Mouse (Mus musculus) forebrain, embryonic 16.5 days (tissue): ENCODE data around the gene Rbfox1. TPM values are rescaled to one million over a fixed set of nuclear protein-coding genes. Genes with fewer than 3 reads are reported as not detected.
A peak's percentile ranks its signal among the peaks of the same experiment; 100 is the strongest.

ENCODE experiments used
- ATAC-seq: fragments of 200-750 bp; cut with Nextera tagmentation; 2 replicates; pipeline ENCODE4 v1.8.0; 2017; ENCODE audit warnings: mild to moderate bottlenecking, moderate library complexity
- H3K27ac ChIP-seq: fragments of 300-500 bp; sonication (generic); 2 replicates; pipeline ENCODE4 v1.5.1; 2014; ENCODE audit warnings: low read length, control low read depth
- H3K27me3 ChIP-seq: fragments of 300-500 bp; sonication (generic); replicated peaks from 2 replicates; pipeline ENCODE4 v1.6.1; 2014; ENCODE audit warnings: low read length; ENCODE audit not compliant: control insufficient read depth, insufficient read depth
- H3K36me3 ChIP-seq: fragments of 300-500 bp; sonication (generic); 2 replicates; pipeline ENCODE4 v1.6.1; 2014; ENCODE audit not compliant: control insufficient read depth, insufficient read depth
- H3K4me1 ChIP-seq: fragments of 300-500 bp; sonication (generic); replicated peaks from 2 replicates; pipeline ENCODE4 v1.6.1; 2014; ENCODE audit warnings: low read length; ENCODE audit not compliant: control insufficient read depth, insufficient read depth
- H3K4me2 ChIP-seq: fragments of 300-500 bp; sonication (generic); 2 replicates; pipeline ENCODE4 v1.6.1; 2014; ENCODE audit warnings: mild to moderate bottlenecking, low read length, control low read depth
- H3K4me3 ChIP-seq: fragments of 300-500 bp; sonication (generic); replicated peaks from 2 replicates; pipeline ENCODE4 v1.5.1; 2014; ENCODE audit warnings: mild to moderate bottlenecking, low read length, control low read depth
- H3K9ac ChIP-seq: fragments of 300-500 bp; sonication (generic); replicated peaks from 2 replicates; pipeline ENCODE4 v1.6.1; 2014; ENCODE audit warnings: low read depth, low read length, control low read depth
- H3K9me3 ChIP-seq: fragments of 300-500 bp; sonication (generic); 2 replicates; pipeline ENCODE4 v1.6.1; 2016; ENCODE audit warnings: low read length; ENCODE audit not compliant: control insufficient read depth
- WGBS: fragments of 180-500 bp; shearing (Covaris S2); extraction: QIAGEN DNeasy Blood & Tissue Kit; methylation state at CpG from one replicate; pipeline ENCODE4 v1.1.7; 2014; 5-methylcytosine and 5-hydroxymethylcytosine counted together
- polyA plus RNA-seq: library from polyadenylated mRNA; unstranded; fragments of >200 nt; fragmentation: Nextera tagmentation; extraction: Ambion mirVana; gene quantifications from 2 replicates; pipeline ENCODE4 v1.2.1, GENCODE M21; 2015

Gene Rbfox1
- polyA plus RNA-seq, 1 experiment from 2014 or later, result 210 TPM

DNA sequence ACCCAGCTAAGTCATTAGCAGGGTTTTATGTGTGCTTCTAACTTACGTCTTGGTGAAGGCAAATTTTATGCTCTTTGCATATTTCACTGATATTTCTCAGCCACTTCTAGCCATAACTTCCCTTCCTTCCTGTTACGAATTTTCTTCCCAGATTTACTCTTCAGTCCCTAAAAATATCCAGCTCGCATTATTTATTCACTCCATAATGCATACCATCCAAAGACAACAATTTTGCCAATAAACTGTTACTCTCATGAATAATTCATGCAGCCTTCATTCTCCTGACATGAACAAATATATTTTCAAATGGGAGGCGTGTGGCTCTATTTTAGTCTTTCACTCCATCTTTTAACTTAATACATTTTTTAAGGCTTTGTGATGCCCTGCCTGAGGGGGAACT lies 1029.4 kb downstream of the Rbfox1 start:
- WGBS, result 28% methylated on average over 4 of the region's 4 CpGs
- no peak overlapping the region for H3K4me2 ChIP-seq
- H3K9ac ChIP-seq, result no peak overlapping the region
- no peak overlapping the region for H3K27ac ChIP-seq
- H3K27me3 ChIP-seq, result no peaks in the 10 kb centered on the region
- no peaks in the 10 kb centered on the region for H3K9me3 ChIP-seq
- H3K4me3 ChIP-seq, result no peak overlapping the region
- H3K36me3 ChIP-seq, result no peaks in the 10 kb centered on the region
- peaks cover 13% of the 10 kb centered on the region; the same call in 1 of the 2 replicates for H3K4me1 ChIP-seq
- ATAC-seq, result 0 out of 2 replicates have a peak, but pooled peaks have one; percentile 52

DNA sequence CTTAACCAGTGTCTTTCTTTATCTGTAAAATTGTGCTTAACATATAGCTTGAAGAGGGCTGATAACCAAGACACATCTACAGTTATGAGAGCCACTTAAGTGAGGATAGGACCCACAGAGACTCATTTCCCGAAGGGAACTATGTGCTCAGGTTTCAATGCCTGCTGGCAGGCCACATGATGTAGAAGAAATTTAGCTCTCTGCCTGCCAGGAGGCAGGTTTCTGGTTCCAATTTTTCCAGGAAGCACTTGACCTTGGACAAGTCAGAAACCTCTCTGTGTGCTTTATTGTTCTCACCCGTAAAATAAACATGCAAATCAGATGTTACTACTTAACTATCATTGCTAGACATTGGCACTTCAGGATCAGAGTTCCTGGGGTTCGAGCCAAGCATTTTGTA lies 1033.5 kb downstream of the Rbfox1 start:
- Histone ChIP-seq H3K4me1 (peaks cover 13% of the 10 kb centered on the region; the same call in 1 of the 2 replicates), H3K9me3 (no peaks in the 10 kb centered on the region), H3K9ac (no peak overlapping the region), H3K27me3 (no peaks in the 10 kb centered on the region), H3K4me2 (no peak overlapping the region), H3K4me3 (no peak overlapping the region), H3K36me3 (no peaks in the 10 kb centered on the region), H3K27ac (no peak overlapping the region)
- WGBS, result 51% methylated on average over 3 of the region's 3 CpGs
- no peak for ATAC-seq

DNA sequence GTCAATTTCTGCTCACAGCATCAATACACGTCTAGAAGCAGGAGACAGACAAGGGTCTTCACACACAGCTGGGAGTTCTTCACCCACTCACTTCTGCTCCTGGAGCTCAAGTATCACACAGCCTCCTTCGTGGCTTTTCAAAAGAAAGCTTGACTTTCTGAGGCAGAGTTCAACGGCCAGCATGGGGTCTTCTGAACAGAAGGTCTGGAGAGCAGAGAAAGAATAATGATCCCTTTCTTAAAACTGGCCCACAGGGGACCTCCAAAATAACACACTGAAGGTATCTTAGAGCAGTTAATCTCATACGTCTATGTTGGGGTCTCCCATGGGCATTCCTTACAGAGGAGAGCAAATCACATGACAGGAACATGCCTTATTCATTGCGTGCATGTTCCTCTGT lies 1034.5 kb downstream of the Rbfox1 start:
- Histone ChIP-seq H3K4me2 (no peak overlapping the region), H3K9me3 (no peaks in the 10 kb centered on the region), H3K4me1 (peaks cover 7% of the 10 kb centered on the region; the same call in 1 of the 2 replicates), H3K27me3 (no peaks in the 10 kb centered on the region), H3K4me3 (no peak overlapping the region), H3K9ac (no peak overlapping the region), H3K36me3 (no peaks in the 10 kb centered on the region), H3K27ac (no peak overlapping the region)
- 30% methylated on average over 5 of the region's 5 CpGs for WGBS
- no peak for ATAC-seq

DNA sequence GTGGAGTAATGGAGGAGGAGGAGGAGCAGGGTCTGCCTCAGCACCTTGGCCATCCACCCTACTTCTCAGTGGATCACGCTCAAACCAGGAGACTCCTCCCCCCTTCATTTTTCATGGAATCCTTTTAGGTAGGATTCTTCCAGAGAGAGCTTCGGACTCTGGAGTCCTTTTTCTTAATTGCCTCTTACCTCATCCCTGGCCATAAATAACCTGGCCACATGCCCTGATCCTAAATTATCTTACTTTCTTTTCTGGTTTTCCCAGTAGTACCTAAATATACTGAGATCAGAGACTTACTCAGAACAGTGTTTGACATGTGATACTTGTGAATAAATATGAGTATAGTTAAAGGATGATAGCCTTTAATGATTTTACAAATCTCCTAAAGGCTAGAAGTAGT lies 1042.5 kb downstream of the Rbfox1 start:
- WGBS, result 64% methylated on average over 2 of the region's 2 CpGs
- Histone ChIP-seq H3K9ac (no peak overlapping the region), H3K9me3 (no peaks in the 10 kb centered on the region), H3K4me3 (no peak overlapping the region), H3K27ac (no peak overlapping the region), H3K27me3 (no peaks in the 10 kb centered on the region), H3K4me2 (no peak overlapping the region), H3K4me1 (no peaks in the 10 kb centered on the region), H3K36me3 (no peaks in the 10 kb centered on the region)
- ATAC-seq, result no peak

DNA sequence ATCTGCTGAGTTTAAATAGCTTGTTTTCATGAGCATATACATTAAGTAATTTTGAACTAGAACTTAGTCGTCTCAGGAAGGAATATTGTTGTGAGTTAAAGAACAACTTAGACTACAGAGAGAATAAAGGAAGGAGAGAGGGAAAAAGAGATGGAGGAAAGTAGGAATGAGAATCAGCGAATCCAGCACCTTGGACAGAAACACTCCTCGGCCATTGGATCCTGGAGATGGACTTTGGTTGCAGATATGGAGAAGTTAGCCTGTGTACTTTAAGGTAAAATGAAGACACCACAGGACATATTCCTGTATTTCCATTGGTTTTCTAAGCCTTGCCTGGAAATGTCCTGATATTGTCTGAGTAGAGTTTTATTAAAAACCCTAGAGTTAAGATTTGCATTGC lies 1045.6 kb downstream of the Rbfox1 start:
- Histone ChIP-seq H3K9ac (no peak overlapping the region), H3K36me3 (no peaks in the 10 kb centered on the region), H3K4me1 (no peaks in the 10 kb centered on the region), H3K9me3 (no peaks in the 10 kb centered on the region), H3K4me2 (no peak overlapping the region), H3K27ac (no peak overlapping the region), H3K4me3 (no peak overlapping the region), H3K27me3 (no peaks in the 10 kb centered on the region)
- no peak for ATAC-seq
- 63% methylated on average over 3 of the region's 3 CpGs for WGBS

DNA sequence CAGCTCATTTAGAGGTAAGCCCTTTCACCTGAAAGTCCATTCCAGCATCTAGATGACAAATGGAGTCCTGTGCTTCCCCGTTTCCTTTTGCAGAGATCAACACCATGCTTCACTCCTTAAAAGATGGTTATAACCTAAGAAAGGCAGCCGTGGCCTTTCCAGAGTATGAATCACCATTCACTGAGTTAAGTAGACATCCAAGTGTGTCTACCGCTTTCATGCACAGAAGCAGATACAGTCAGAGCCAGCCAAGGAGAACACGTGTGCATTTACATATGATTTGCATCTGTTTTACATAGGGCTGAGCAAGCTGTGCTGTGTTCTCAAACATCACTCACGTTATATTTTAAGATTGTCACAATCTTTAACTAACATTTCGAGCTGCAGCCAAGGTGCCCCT lies 1061.0 kb downstream of the Rbfox1 start:
- Histone ChIP-seq H3K4me3 (no peak overlapping the region), H3K4me2 (no peak overlapping the region), H3K9me3 (no peaks in the 10 kb centered on the region), H3K4me1 (peaks cover 10% of the 10 kb centered on the region), H3K36me3 (no peaks in the 10 kb centered on the region), H3K27me3 (0 out of 2 replicates have a peak, but pooled peaks cover 5% of the 10 kb centered on the region), H3K27ac (peak overlapping the region; percentile 41; the same call in 1 of the 2 replicates), H3K9ac (no peak overlapping the region)
- peak; percentile 98 for ATAC-seq
- WGBS, result 27% methylated on average over 6 of the region's 6 CpGs

DNA sequence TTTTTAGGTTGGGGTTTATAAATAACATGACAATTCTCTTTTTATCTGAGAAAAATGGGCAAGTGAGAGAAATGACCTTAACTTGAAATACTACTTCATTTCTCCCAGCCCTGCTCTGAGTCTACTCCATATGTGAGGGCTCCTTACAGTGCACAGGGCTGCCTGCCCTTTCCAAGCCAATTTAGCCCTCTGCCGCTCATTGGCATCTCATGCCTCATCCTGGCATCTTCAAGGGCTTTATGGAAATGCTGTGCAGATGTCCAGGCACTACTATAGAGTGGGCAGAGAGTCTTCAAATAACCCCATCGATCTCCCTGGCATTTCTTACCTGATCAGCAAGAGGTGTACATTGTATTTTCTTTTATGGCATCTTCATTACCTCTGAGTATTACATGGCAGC lies 1064.5 kb downstream of the Rbfox1 start:
- no peak overlapping the region for H3K27ac ChIP-seq
- no peaks in the 10 kb centered on the region for H3K9me3 ChIP-seq

DNA sequence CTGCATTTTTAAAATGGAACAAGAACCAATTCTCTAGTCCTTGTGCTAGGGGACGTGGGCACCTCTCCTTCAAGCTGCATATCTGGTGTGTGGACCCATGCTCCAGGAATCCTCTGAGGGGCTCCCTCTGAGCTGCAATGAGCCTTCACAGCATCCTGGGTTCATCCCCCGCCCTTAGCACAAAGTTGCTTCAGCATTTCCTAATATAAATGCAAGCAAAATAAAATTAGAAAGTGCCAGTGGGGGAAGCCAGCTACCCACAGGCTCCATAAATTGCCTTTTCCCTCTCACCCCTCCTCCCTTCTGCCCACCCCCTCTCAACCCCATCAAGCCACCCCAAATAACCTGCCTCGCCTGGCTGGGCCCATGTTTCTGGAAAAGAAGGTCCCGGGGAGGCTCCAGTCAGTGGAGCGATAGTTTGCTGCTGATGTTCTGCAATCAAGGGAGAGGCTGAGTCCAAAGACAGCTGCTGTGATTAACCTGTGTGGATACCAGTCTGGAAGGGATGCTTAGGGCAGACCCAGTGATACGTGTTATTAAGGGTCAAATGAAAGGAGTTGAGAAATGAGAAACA lies 1070.0 kb downstream of the Rbfox1 start:
- Histone ChIP-seq H3K27ac (no peak overlapping the region), H3K4me2 (no peak overlapping the region), H3K9me3 (no peaks in the 10 kb centered on the region), H3K36me3 (no peaks in the 10 kb centered on the region), H3K9ac (no peak overlapping the region), H3K27me3 (peaks cover 22% of the 10 kb centered on the region; the same call in 1 of the 2 replicates), H3K4me3 (no peak overlapping the region), H3K4me1 (no peaks in the 10 kb centered on the region)
- ATAC-seq, result no peak
- WGBS, result 91% methylated on average over 6 of the region's 6 CpGs

More for the DNA sequence above, 1064.5 kb downstream of the Rbfox1 start:
- H3K4me3 ChIP-seq, result no peak overlapping the region
- H3K36me3 ChIP-seq, result no peaks in the 10 kb centered on the region
- H3K27me3 ChIP-seq, result 0 out of 2 replicates have a peak, but pooled peaks cover 14% of the 10 kb centered on the region
- H3K4me1 ChIP-seq, result peaks cover 10% of the 10 kb centered on the region
- ATAC-seq, result no peak
- WGBS, result 83% methylated on average over 2 of the region's 2 CpGs
- no peak overlapping the region for H3K4me2 ChIP-seq
- H3K9ac ChIP-seq, result no peak overlapping the region

DNA sequence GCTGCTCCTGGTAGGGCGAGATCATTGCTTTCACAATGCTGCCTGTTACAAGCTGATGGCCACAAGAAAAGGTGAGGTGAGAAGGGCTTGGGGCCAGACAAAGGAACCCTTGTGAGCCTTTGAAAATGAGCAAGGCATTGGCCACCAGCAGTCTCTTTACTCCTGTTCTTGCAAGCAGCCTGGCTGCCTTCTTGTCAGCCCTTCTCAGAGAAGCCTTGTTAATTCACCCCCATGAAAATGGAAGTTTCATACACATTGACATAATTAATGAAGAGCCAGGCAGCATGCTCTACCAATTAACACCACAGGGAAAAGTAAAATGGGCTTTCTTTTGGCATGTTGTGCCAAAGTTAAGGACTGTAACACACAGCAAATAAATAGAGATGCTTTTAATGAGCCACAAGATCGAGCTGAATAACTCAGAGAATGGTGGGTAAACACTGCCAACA lies 1076.8 kb downstream of the Rbfox1 start:
- Histone ChIP-seq H3K36me3 (no peaks in the 10 kb centered on the region), H3K27ac (no peak overlapping the region), H3K4me3 (no peak overlapping the region), H3K9me3 (no peaks in the 10 kb centered on the region), H3K9ac (no peak overlapping the region), H3K4me1 (peaks cover 28% of the 10 kb centered on the region), H3K4me2 (no peak overlapping the region), H3K27me3 (peaks cover 11% of the 10 kb centered on the region)
- WGBS, result 8% methylated on average over 2 of the region's 2 CpGs
- peak; percentile 89 for ATAC-seq

DNA sequence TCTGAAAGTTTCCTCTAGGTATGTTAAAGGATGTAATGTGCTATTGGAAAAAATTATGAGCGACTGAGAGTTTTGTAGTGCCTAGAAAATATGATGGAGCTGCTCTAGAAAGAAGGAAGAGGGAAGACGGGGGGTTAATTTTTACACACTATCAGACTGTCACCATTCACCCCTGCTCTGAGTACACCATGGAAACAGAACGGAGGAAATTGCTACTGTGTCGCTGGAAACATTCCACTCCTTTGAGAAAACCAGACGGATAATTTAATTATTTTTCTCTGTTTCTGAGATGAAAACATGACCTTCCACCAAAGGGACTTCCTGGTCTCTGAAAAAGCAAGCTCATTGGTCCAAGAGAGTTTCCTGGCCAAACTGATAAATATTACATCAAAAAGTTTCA lies 1077.4 kb downstream of the Rbfox1 start:
- peaks cover 10% of the 10 kb centered on the region for H3K27me3 ChIP-seq
- no peaks in the 10 kb centered on the region for H3K36me3 ChIP-seq
- 14% methylated on average over 5 of the region's 5 CpGs for WGBS
- H3K27ac ChIP-seq, result no peak overlapping the region
- no peak for ATAC-seq
- H3K4me1 ChIP-seq, result peaks cover 28% of the 10 kb centered on the region
- no peak overlapping the region for H3K4me2 ChIP-seq
- H3K9me3 ChIP-seq, result no peaks in the 10 kb centered on the region
- H3K9ac ChIP-seq, result no peak overlapping the region
- no peak overlapping the region for H3K4me3 ChIP-seq
